Mouse (Mus musculus): ENCODE results near the gene Gm44511.
"Not testable (repeated sequence)": the region's sequence is repeated elsewhere in the genome, so short reads cannot be mapped to it uniquely, and the experiment has no call there.

DNA sequence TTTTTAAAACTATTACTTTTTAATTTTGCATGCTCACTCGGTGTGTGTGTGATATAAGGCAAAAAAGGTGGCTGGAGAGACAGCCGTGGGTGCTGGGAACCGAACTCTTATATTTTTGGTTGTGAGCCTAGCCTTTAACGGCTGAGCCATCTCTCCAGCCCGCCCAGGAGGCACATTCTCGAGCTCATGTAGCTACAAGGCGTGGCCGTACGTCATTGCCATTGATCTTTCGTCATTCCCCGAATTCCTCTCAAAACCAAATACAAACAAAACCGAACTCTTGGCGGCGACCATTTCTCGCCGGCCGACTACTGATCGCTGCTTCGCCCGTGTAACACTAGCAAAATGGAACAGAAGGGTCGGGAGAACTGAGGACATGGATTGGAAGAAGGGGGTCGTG, 66.1 kb downstream of the Gm44511 start:
- not testable (repeated sequence) for TF ChIP-seq CTCF (IDR thresholded peaks at IDR 0.05; ENCODE audit: low read depth)
- TF ChIP-seq EP300 (IDR thresholded peaks at IDR 0.05; ENCODE audit: low read depth), result 0 out of 2 replicates have a peak, but pooled peaks have one; percentile 7

Measured in liver, postnatal 0 days (tissue).